Mouse (Mus musculus) adrenal gland, adult (tissue): Measurements from ENCODE around the gene Ankrd36.

ENCODE experiments used
- DNase-seq, 2 experiments: peaks; one replicate each; pipeline ENCODE4 v3.0.0; 2022 to 2023; ENCODE audit warnings: low spot score in 1 of 2; ENCODE audit not compliant: inconsistent age in 2 of 2

Gene Ankrd36

GRCm38 (mm10) chr11:5643085-5643484 is 73.6 kb downstream of the Ankrd36 start:
- no peak for DNase-seq

- peak in 1 of 2 experiments; percentile 42 for DNase-seq
These were observed 80.8 kb downstream of the Ankrd36 start for GRCm38 (mm10) chr11:5650321-5650720.

- DNase-seq, result peak; percentile 71 to 85
These were observed 113.1 kb downstream of the Ankrd36 start for GRCm38 (mm10) chr11:5682541-5682940.

- DNase-seq, result no peak
These were observed 114.8 kb downstream of the Ankrd36 start for GRCm38 (mm10) chr11:5684283-5684682.

GRCm38 (mm10) chr11:5691775-5692174 is 122.3 kb downstream of the Ankrd36 start:
- DNase-seq, result peak; percentile 44 to 77

- DNase-seq, result peak in 1 of 2 experiments; percentile 81
These were observed 131.3 kb downstream of the Ankrd36 start for GRCm38 (mm10) chr11:5700808-5701207.

GRCm38 (mm10) chr11:5701300-5701699 is 131.8 kb downstream of the Ankrd36 start:
- DNase-seq, result no peak

GRCm38 (mm10) chr11:5701821-5702220 is 132.3 kb downstream of the Ankrd36 start:
- peak in 1 of 2 experiments; percentile 32 for DNase-seq

GRCm38 (mm10) chr11:5702271-5702956 is 132.9 kb downstream of the Ankrd36 start:
- DNase-seq, result peak in 1 of 2 experiments; percentile 69

GRCm38 (mm10) chr11:5702957-5703332 is 133.5 kb downstream of the Ankrd36 start:
- peak in 1 of 2 experiments; percentile 24 for DNase-seq

GRCm38 (mm10) chr11:5703341-5703740 is 133.9 kb downstream of the Ankrd36 start:
- DNase-seq, result no peak

- peak in 1 of 2 experiments; percentile 26 for DNase-seq
These were observed 136.5 kb downstream of the Ankrd36 start for GRCm38 (mm10) chr11:5705972-5706371.

GRCm38 (mm10) chr11:5706874-5707529 is 137.5 kb downstream of the Ankrd36 start:
- DNase-seq, result peak in 1 of 2 experiments; percentile 83

- DNase-seq, result peak; percentile 90 to 94
These were observed 138.3 kb downstream of the Ankrd36 start for GRCm38 (mm10) chr11:5707530-5708353.

- DNase-seq, result peak in 1 of 2 experiments; percentile 21
These were observed 145.7 kb downstream of the Ankrd36 start for GRCm38 (mm10) chr11:5715179-5715578.

GRCm38 (mm10) chr11:5715630-5716105 is 146.2 kb downstream of the Ankrd36 start, which contains the start of gene Mrps24:
TSS of gene Mrps24 (minus strand) at chr11:5715680.
- peak in 1 of 2 experiments; percentile 24 for DNase-seq

GRCm38 (mm10) chr11:5716246-5716645 is 146.8 kb downstream of the Ankrd36 start:
- peak in 1 of 2 experiments; percentile 25 for DNase-seq

GRCm38 (mm10) chr11:5716938-5717705 is 147.6 kb downstream of the Ankrd36 start:
- DNase-seq, result peak in 1 of 2 experiments; percentile 44

GRCm38 (mm10) chr11:5718611-5719354 is 149.3 kb downstream of the Ankrd36 start:
- no peak for DNase-seq

GRCm38 (mm10) chr11:5729582-5729981 is 160.1 kb downstream of the Ankrd36 start:
- peak in 1 of 2 experiments; percentile 25 for DNase-seq
